Mouse (Mus musculus) midbrain, embryonic 14.5 days (tissue): ENCODE measurements around the gene Vgll4. TPM values are rescaled to one million over a fixed set of nuclear protein-coding genes. Genes with fewer than 3 reads are reported as not detected.
A peak's percentile ranks its signal among the peaks of the same experiment; 100 is the strongest.

ENCODE experiments used
- ATAC-seq: fragments of 200-750 bp; cut with Nextera tagmentation; 2 replicates; pipeline ENCODE4 v1.8.0; 2017; ENCODE audit warnings: moderate number of reproducible peaks, moderate library complexity; ENCODE audit not compliant: low FRiP score, low TSS enrichment
- DNase-seq: peaks from one replicate; pipeline ENCODE4 v3.0.0-alpha.2; 2015
- H3K27ac ChIP-seq: fragments of 300-500 bp; sonication (generic); replicated peaks from 2 replicates; pipeline ENCODE4 v1.5.1; 2014; ENCODE audit warnings: mild to moderate bottlenecking, low read depth, low read length, moderate library complexity
- H3K27me3 ChIP-seq: fragments of 300-500 bp; sonication (generic); 2 replicates; pipeline ENCODE4 v1.6.1; 2014; ENCODE audit warnings: low read length, control low read depth, mixed read lengths; ENCODE audit not compliant: control insufficient read depth, insufficient read depth
- H3K36me3 ChIP-seq: fragments of 300-500 bp; sonication (generic); 2 replicates; pipeline ENCODE4 v1.6.1; 2014; ENCODE audit warnings: low read length, control low read depth; ENCODE audit not compliant: control insufficient read depth, insufficient read depth
- H3K4me1 ChIP-seq: fragments of 300-500 bp; sonication (generic); 2 replicates; pipeline ENCODE4 v1.6.1; 2014; ENCODE audit warnings: mild to moderate bottlenecking, antibody characterized with exemption, low read length, control low read depth; ENCODE audit not compliant: control insufficient read depth, insufficient read depth
- H3K4me2 ChIP-seq: fragments of 300-500 bp; sonication (generic); 2 replicates; pipeline ENCODE4 v1.6.1; 2014; ENCODE audit warnings: mild to moderate bottlenecking, low read length, moderate library complexity
- H3K4me3 ChIP-seq: fragments of 300-500 bp; sonication (generic); replicated peaks from 2 replicates; pipeline ENCODE4 v1.5.1; 2014; ENCODE audit warnings: low read depth, low read length
- H3K9ac ChIP-seq: fragments of 300-500 bp; sonication (generic); replicated peaks from 2 replicates; pipeline ENCODE4 v1.6.1; 2014; ENCODE audit warnings: mild to moderate bottlenecking, low read length, moderate library complexity
- H3K9me3 ChIP-seq: fragments of 300-500 bp; sonication (generic); 2 replicates; pipeline ENCODE4 v1.6.1; 2016; ENCODE audit warnings: low read length, control low read depth, mixed read lengths; ENCODE audit not compliant: control insufficient read depth
- WGBS: fragments of 180-500 bp; shearing (Covaris S2); extraction: QIAGEN DNeasy Blood & Tissue Kit; methylation state at CpG from one replicate; pipeline ENCODE4 v1.1.7; 2014; 5-methylcytosine and 5-hydroxymethylcytosine counted together
- polyA plus RNA-seq: library from polyadenylated mRNA; unstranded; fragments of >200 nt; fragmentation: Nextera tagmentation; extraction: Ambion mirVana; gene quantifications from 2 replicates; pipeline ENCODE4 v1.2.1, GENCODE M21; 2014

Vgll4 gene
- polyA plus RNA-seq, 1 experiment from 2014 or later, result 42.8 TPM

DNA sequence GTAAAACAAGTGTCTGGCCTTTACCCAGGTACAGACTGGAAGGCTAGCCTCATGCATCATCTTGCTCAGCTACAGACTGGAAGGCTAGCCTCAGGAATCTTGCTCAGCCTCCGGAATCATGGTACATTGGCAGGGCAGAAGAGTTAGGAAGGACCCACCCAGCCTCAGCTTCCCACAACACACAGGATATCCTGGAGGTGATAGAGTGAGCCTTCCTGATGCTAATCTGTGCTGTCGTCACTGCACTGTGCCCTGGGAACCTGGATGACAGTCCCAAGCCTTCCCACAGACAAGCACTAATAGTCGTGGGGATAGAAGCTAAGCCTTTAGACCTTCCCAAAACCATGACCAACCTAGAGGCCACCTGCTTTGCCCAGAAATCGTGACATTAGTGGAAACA, 103.2 kb downstream of the Vgll4 start:
- peaks cover 11% of the 10 kb centered on the region for H3K4me1 ChIP-seq
- ATAC-seq (no peak), DNase-seq (no peak)
- H3K4me3 ChIP-seq, result no peak overlapping the region
- H3K27me3 ChIP-seq, result no peaks in the 10 kb centered on the region
- no peak overlapping the region for H3K4me2 ChIP-seq
- H3K36me3 ChIP-seq, result peaks cover 16% of the 10 kb centered on the region
- no peak overlapping the region for H3K27ac ChIP-seq
- H3K9ac ChIP-seq, result no peak overlapping the region
- no peaks in the 10 kb centered on the region for H3K9me3 ChIP-seq
- WGBS, result 87% methylated on average over 4 of the region's 4 CpGs

DNA sequence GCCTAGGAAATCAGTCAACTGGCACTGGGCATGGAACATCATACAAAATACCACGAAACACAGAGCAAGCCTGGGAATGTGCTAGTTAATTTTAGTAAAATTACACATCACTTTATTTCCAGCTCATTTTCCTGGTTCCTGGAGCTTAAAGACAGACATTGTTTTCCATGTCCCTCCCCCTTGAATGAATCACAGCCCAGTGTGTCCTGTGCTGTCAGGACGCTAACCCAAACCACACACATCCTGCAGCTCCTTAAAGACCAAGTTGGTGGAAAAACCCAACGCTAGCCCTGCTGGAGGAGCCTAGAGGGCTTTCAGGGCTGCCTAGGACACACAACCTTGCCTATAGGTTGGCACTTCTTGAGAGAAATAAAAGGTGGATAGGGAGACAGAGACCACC, 103.7 kb downstream of the Vgll4 start:
- DNase-seq (no peak), ATAC-seq (no peak)
- Histone ChIP-seq H3K9me3 (no peaks in the 10 kb centered on the region), H3K27me3 (no peaks in the 10 kb centered on the region), H3K9ac (no peak overlapping the region), H3K27ac (no peak overlapping the region), H3K4me3 (no peak overlapping the region), H3K4me1 (peaks cover 11% of the 10 kb centered on the region), H3K36me3 (peaks cover 21% of the 10 kb centered on the region), H3K4me2 (no peak overlapping the region)
- 89% methylated on average over 3 of the region's 3 CpGs for WGBS

DNA sequence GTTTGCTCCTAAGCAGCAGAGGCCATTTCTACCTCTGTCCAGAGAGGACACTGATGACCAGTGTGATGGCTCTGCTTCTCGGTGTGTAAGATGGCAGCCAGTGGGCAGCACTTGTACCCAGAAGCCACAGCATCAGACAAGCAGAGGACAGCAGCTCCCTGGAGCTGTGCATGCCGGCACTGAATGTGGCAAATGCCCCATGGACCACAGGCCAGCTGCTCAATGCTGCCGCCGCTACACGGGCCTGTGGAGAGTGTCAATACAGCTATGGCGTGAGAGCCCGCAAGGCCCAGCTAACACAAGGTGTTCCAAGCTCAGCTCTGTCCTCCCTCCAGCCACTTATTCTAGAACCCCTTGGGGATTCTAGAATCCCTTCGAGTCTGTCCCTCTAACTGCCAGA, 105.4 kb downstream of the Vgll4 start:
- no peak overlapping the region for H3K27ac ChIP-seq
- no peaks in the 10 kb centered on the region; the same call in 1 of the 2 replicates for H3K4me1 ChIP-seq
- WGBS, result 75% methylated on average over 8 of the region's 8 CpGs
- peaks cover 34% of the 10 kb centered on the region for H3K36me3 ChIP-seq
- no peak for DNase-seq
- H3K4me2 ChIP-seq, result no peak overlapping the region
- no peak overlapping the region for H3K9ac ChIP-seq
- no peak for ATAC-seq
- H3K4me3 ChIP-seq, result no peak overlapping the region
- no peaks in the 10 kb centered on the region for H3K27me3 ChIP-seq
- H3K9me3 ChIP-seq, result no peaks in the 10 kb centered on the region

DNA sequence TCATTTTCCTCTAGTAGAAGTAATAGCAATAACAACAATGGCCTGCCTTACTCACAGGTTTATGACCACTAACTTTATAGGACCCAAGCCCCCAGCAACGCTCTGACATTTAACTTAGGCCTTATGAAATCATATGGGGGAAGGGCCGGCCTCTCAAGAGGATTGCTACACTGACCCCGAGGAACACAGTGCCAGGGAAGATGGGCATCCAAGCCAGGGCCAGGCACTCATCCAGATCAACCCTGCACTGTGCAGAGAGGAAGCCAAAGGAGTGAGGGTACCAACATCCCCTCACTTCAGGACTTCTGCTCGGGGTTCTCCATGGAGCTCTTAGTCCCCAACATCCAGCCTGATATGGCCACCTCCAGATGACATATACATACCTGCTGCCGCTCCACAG, 106.3 kb downstream of the Vgll4 start:
- ATAC-seq (no peak), DNase-seq (no peak)
- Histone ChIP-seq H3K4me3 (no peak overlapping the region), H3K36me3 (peaks cover 43% of the 10 kb centered on the region), H3K4me2 (no peak overlapping the region), H3K27me3 (no peaks in the 10 kb centered on the region), H3K4me1 (no peaks in the 10 kb centered on the region), H3K9me3 (no peaks in the 10 kb centered on the region), H3K9ac (no peak overlapping the region), H3K27ac (no peak overlapping the region)
- WGBS, result 91% methylated on average over 5 of the region's 5 CpGs

DNA sequence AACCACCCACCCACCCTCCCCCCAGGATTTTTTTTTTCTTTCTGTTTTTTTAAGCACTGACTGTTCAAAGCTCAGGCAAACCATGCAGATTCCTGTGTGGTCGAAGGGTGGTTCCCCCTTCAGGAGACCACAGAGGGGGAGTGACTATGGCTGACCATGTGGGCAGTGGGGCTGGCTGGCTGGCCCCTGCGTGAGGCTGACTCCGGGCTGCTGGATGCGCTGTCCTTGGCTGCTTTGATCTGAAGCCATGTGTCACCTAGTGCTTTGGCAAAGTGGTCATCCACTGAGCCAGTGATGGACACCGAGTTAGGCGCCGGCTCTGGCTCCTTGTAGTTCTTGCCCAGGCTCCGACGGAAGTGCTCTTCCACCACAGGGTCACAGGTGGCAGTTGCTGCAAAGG, 107.7 kb downstream of the Vgll4 start:
- Histone ChIP-seq H3K4me2 (no peak overlapping the region), H3K27ac (no peak overlapping the region), H3K9me3 (no peaks in the 10 kb centered on the region), H3K4me1 (0 out of 2 replicates have a peak, but pooled peaks cover 2% of the 10 kb centered on the region), H3K4me3 (no peak overlapping the region), H3K9ac (no peak overlapping the region), H3K27me3 (no peaks in the 10 kb centered on the region), H3K36me3 (peaks cover 47% of the 10 kb centered on the region)
- ATAC-seq, result no peak
- WGBS, result 83% methylated on average over 9 of the region's 9 CpGs
- DNase-seq, result no peak

DNA sequence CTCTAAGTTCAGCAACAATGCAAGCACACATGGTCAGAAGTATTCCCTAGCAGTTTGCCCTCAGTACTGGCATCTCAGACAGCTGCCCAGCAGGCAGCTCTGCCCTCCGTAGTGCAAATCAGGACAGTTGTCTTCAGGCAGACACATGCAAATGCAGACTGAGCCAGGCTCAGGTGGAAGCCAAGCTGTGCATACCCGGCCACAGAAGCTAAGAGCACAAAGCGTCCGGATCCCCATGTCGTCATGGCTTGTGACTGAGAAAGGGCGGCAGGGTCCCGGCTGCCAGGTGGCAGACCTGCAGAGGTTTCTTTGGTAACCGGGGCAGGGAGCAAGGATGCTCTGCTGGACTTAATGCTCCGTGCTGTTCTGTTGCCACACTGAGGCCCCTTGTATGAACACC, 108.2 kb downstream of the Vgll4 start:
- no peak overlapping the region; the same call in 1 of the 2 replicates for H3K27ac ChIP-seq
- peaks cover 47% of the 10 kb centered on the region for H3K36me3 ChIP-seq
- WGBS, result 63% methylated on average over 9 of the region's 9 CpGs
- H3K9me3 ChIP-seq, result no peaks in the 10 kb centered on the region
- H3K4me1 ChIP-seq, result 0 out of 2 replicates have a peak, but pooled peaks cover 2% of the 10 kb centered on the region
- H3K27me3 ChIP-seq, result no peaks in the 10 kb centered on the region
- no peak overlapping the region for H3K9ac ChIP-seq
- DNase-seq (no peak), ATAC-seq (no peak)
- no peak overlapping the region for H3K4me2 ChIP-seq
- no peak overlapping the region for H3K4me3 ChIP-seq

DNA sequence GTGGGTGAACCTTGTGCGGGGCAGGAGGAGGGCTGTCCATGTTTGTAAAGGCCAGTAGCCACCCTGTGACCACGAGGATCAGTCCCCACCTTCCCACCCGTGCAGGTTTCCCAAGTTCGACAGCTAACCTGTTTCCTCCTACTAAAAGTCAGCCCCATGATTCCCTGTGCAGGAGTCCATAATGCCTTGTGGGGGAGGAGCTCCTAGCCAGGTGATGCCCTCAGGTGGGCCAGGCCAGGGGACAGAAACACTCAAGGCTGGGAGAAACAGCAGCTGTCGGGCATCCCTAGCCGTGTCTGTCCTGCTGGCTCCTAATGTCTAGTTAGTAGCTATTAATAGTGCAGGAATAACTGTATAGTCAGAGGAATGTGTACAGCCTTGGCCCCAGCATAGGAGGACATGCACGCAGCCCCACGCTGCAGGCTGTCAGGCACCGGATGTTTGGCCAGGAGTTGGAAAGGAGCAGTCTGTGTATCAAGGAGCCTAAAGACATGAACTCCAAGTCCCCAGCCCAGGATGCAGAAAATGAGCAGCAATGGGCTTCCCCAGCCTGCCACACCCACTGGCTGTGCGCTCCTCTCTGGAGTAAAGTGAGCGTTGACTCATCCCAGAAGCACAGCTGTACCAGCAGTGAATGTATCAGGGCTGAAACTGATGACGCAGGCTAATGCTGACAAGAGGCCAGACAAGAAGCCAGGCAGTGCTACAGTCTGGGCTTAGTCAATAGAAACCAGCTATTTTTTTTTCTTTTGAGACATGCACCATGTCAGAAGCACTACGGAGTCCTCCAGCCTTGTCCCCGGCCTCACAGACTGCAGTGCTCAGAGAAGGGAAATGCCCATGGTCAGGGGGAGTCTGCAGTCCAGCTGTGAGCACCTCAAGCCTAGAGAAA, 108.9 kb downstream of the Vgll4 start:
- H3K27me3 ChIP-seq, result no peaks in the 10 kb centered on the region
- no peak overlapping the region for H3K4me2 ChIP-seq
- no peak for ATAC-seq
- 89% methylated on average over 14 of the region's 14 CpGs for WGBS
- DNase-seq, result no peak
- no peak overlapping the region for H3K9ac ChIP-seq
- 0 out of 2 replicates have a peak overlapping the region, but pooled peaks have one; percentile 13 for H3K27ac ChIP-seq
- H3K4me1 ChIP-seq, result 0 out of 2 replicates have a peak, but pooled peaks cover 2% of the 10 kb centered on the region
- no peak overlapping the region for H3K4me3 ChIP-seq
- peaks cover 47% of the 10 kb centered on the region for H3K36me3 ChIP-seq
- no peaks in the 10 kb centered on the region for H3K9me3 ChIP-seq

DNA sequence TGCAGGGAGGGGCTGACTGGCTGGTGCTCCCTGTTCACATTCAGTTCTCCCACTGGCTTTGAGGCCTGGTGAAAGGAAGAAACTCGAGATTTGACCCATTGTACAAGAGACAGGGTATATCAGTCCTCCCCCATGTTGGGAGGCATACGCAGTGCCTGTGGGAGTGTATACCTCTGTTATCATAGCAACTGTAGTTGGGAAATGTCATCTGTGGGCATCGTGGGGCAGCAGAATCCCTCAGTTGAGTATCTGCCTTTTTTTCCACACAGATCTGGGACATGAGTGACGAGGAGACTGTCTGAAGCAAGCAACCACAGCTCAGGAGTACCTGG, 111.1 kb downstream of the Vgll4 start:
- WGBS, result 83% methylated on average over 4 of the region's 4 CpGs
- H3K4me2 ChIP-seq, result no peak overlapping the region
- no peaks in the 10 kb centered on the region for H3K27me3 ChIP-seq
- H3K9me3 ChIP-seq, result no peaks in the 10 kb centered on the region
- H3K27ac ChIP-seq, result no peak overlapping the region
- H3K4me1 ChIP-seq, result 0 out of 2 replicates have a peak, but pooled peaks cover 9% of the 10 kb centered on the region
- ATAC-seq (no peak), DNase-seq (no peak)
- peaks cover 46% of the 10 kb centered on the region for H3K36me3 ChIP-seq
- H3K9ac ChIP-seq, result no peak overlapping the region
- no peak overlapping the region for H3K4me3 ChIP-seq
